Mouse (Mus musculus) ES-Bruce4 (cell line): Measurements from ENCODE around the gene Camkmt.

ENCODE experiments used
- CTCF ChIP-seq: IDR thresholded peaks from one replicate; pipeline ENCODE4 v1.8.1; 2011; ENCODE audit warnings: low read depth, low read length
- POLR2A ChIP-seq: IDR thresholded peaks from one replicate; pipeline ENCODE4 v1.8.1; 2011; ENCODE audit warnings: low read length; ENCODE audit not compliant: insufficient read depth

DNA sequence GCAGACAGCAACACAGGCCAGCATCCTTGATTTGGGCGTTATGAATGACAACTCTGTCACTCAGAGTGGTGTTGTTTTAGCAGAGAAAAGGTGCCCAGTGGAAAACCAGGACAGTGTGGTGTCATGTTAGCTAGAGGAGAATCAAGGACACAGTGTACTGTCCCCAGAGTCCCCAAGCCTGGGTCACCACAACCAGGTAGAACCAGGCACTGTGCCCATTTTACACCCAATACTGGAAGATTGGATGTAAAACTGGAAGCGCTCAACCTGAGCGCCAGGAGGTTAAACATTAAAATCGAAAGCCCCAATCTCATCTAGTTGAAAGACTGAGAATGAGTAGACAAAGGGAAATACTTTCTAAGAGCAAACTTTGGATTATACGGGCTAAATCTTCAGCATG lies 45.9 kb upstream of the Camkmt start:
- TF ChIP-seq POLR2A (no peak), CTCF (no peak)
